Mouse (Mus musculus): ENCODE measurements at regions not wholly inside any gene's neighbourhood (a gene's known extent, or its start where the extent isn't known, plus 50 kb on each side); places are given as distances from the start of the nearest gene placed in this dataset.

GRCm38 (mm10) chr17:48877505-48877904, 54.7 kb upstream of the Lrfn2 start:
- no peaks in the 10 kb centered on the region for H3K79me2 ChIP-seq (replicated peaks; ENCODE audit: control insufficient read depth, insufficient read depth, low read length)
- no peak for DNase-seq
- H3K27ac ChIP-seq: no peak overlapping the region
- intact Hi-C loops (cut with DNase I): no loop called here
- 64% methylated on average over 8 of the region's 8 CpGs for WGBS
- H3K36me3 ChIP-seq (ENCODE audit: control insufficient read depth, insufficient read depth, low read length): no peaks in the 10 kb centered on the region
- H3K4me1 ChIP-seq (ENCODE audit: control insufficient read depth, insufficient read depth, low read length): no peaks in the 10 kb centered on the region
- H3K4me3 ChIP-seq: no peak overlapping the region
- no peak overlapping the region for H3K9ac ChIP-seq (ENCODE audit: low read depth, low read length)
- TF ChIP-seq POLR2A (IDR thresholded peaks at IDR 0.05; ENCODE audit: insufficient read depth, low read depth, low read length) (no peak), EP300 (IDR thresholded peaks at IDR 0.05; ENCODE audit: insufficient read depth, low read depth, low read length) (no peak)
- no peaks in the 10 kb centered on the region; the same call in 1 of the 2 replicates for H3K27me3 ChIP-seq (ENCODE audit: control insufficient read depth, insufficient read depth, low read length)

- DNase-seq: no peak
- Histone ChIP-seq H3K4me1 (ENCODE audit: control insufficient read depth, insufficient read depth, low read length) (no peaks in the 10 kb centered on the region), H3K9ac (ENCODE audit: low read depth, low read length) (no peak overlapping the region), H3K79me2 (replicated peaks; ENCODE audit: control insufficient read depth, insufficient read depth, low read length) (no peaks in the 10 kb centered on the region), H3K36me3 (ENCODE audit: control insufficient read depth, insufficient read depth, low read length) (no peaks in the 10 kb centered on the region), H3K4me3 (no peak overlapping the region), H3K27me3 (ENCODE audit: control insufficient read depth, insufficient read depth, low read length) (no peaks in the 10 kb centered on the region; the same call in 1 of the 2 replicates), H3K27ac (no peak overlapping the region)
- TF ChIP-seq POLR2A (IDR thresholded peaks at IDR 0.05; ENCODE audit: insufficient read depth, low read depth, low read length): no peak
- no peak for TF ChIP-seq EP300 (IDR thresholded peaks at IDR 0.05; ENCODE audit: insufficient read depth, low read depth, low read length)
- TF ChIP-seq CTCF (IDR thresholded peaks at IDR 0.05): no peak
- intact Hi-C loops (cut with DNase I): no loop called here
- WGBS: 87% methylated on average over 3 of the region's 3 CpGs
Observed at GRCm38 (mm10) chr17:48880590-48880989, 51.6 kb upstream of the Lrfn2 start.

- Histone ChIP-seq H3K4me1 (ENCODE audit: control insufficient read depth, insufficient read depth, low read length) (no peaks in the 10 kb centered on the region), H3K36me3 (ENCODE audit: control insufficient read depth, insufficient read depth, low read length) (no peaks in the 10 kb centered on the region), H3K4me3 (no peak overlapping the region), H3K27ac (no peak overlapping the region), H3K27me3 (ENCODE audit: control insufficient read depth, insufficient read depth, low read length) (no peaks in the 10 kb centered on the region; the same call in 1 of the 2 replicates), H3K79me2 (replicated peaks; ENCODE audit: control insufficient read depth, insufficient read depth, low read length) (no peaks in the 10 kb centered on the region), H3K9ac (ENCODE audit: low read depth, low read length) (no peak overlapping the region)
- 68% methylated on average over 5 of the region's 5 CpGs for WGBS
- TF ChIP-seq POLR2A (IDR thresholded peaks at IDR 0.05; ENCODE audit: insufficient read depth, low read depth, low read length) (no peak), CTCF (IDR thresholded peaks at IDR 0.05) (no peak), EP300 (IDR thresholded peaks at IDR 0.05; ENCODE audit: insufficient read depth, low read depth, low read length) (no peak)
- intact Hi-C loops (cut with DNase I): no loop called here
- DNase-seq: no peak
Observed at GRCm38 (mm10) chr17:48881946-48882345, 50.2 kb upstream of the Lrfn2 start.

All from heart, adult 2 months (tissue).